Mouse (Mus musculus): ENCODE results near the gene Slc7a7.

DNA sequence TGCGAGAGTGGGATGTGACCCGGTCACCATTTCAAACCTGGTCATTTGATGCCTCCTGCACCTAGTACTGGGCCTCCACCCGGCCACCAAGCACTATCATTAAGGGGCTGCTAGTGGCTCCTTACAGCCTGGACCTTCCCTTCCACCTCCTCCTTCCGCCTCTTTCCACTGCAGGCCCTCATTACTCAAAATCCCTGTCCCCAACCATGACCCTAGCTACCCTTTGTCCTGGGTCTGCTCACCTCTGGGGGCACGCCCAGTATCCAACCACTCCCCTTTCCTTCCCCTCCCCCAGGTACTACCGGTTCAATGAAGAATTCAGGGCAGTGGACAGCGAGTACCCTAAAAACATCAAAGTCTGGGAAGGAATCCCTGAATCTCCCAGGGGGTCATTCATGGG lies 22.0 kb upstream of the Slc7a7 start:
- TF ChIP-seq CTCF (IDR thresholded peaks at IDR 0.05; ENCODE audit: extremely low read depth, insufficient read length, insufficient replicate concordance, low read depth, low read length): no peak
- TF ChIP-seq POLR2A (IDR thresholded peaks at IDR 0.05; ENCODE audit: low read depth, low read length): no peak

Measured in small intestine, adult 2 months (tissue).